Comparison of ENCODE assay signal across 8 mouse cellular contexts in the genomic region with DNA sequence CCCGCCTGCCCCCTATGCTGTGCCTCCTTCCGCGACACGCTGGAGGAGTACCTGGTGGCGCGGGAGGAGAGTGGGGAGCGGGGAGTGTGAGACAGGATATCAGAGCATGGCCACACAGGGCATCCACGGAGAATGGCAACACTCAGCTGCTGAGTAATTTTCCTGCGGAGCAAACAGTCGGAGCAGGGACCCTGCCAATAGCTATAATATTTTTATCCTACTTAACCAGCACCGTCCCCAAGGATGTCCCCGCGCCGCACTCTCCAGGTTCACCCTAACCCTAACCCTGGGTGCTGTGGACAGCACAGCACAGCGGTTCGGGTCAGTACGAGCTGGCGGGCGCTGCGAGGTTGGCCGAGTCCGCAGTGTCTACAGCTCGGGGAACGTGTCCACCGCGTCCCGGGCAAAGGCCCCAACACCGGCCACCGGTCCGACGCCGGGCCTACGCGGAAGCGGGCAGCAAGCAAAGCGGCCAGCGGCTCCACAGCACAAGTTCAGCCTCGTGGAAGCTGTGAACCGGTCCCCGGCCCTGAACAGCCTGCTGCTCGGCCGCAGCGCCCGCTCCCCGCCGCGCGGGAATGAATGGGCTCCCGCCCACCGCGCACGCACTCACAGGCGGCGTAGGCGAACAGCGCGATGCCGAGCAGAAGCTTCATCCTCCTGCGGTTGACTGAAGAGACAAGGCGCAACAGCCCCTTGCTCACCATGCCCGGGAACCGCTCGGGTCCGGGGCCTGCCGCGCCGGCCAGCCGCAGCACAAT. TPM values are rescaled to one million over a fixed set of nuclear protein-coding genes. Genes with fewer than 3 reads are reported as not detected.
DNase-seq lines count a peak whose midpoint lies in the region; ATAC-seq and TF ChIP-seq lines count a peak whose summit lies in the region.

No protein-coding gene starts in this region.

- no peaks in the 10 kb centered on the region for H3K9me3 ChIP-seq in forebrain, embryonic 16.5 days (ENCODE audit: control insufficient read depth, low read length)
- H3K9me3 ChIP-seq in lung, embryonic 15.5 days, result no peaks in the 10 kb centered on the region

- H3K27me3 ChIP-seq in forebrain, embryonic 16.5 days (replicated peaks; ENCODE audit: control insufficient read depth, insufficient read depth, low read length), result no peaks in the 10 kb centered on the region
- no peaks in the 10 kb centered on the region for H3K27me3 ChIP-seq in lung, embryonic 15.5 days

- H3K27ac ChIP-seq in forebrain, embryonic 16.5 days (ENCODE audit: low read length), result peak overlapping the region; percentile 93
- H3K27ac ChIP-seq in lung, embryonic 15.5 days, result peak overlapping the region; percentile 87
- peak overlapping the region; percentile 54 for H3K27ac ChIP-seq in olfactory bulb, adult 2 months (ENCODE audit: insufficient read depth, low read depth, low read length)

- under 1% methylated on average over 67 of the region's 68 CpGs for WGBS in forebrain, embryonic 16.5 days
- under 1% methylated on average over 63 of the region's 68 CpGs for WGBS in lung, embryonic 15.5 days
- under 1% methylated on average over 68 of the region's 68 CpGs for WGBS in olfactory bulb, adult 2 months

- TF ChIP-seq CTCF in olfactory bulb, adult 2 months (IDR thresholded peaks at IDR 0.05; ENCODE audit: insufficient read depth, low read depth, low read length), result no peak

- peak; percentile 15 for DNase-seq in layer of hippocampus, adult 9-11 months
- DNase-seq in layer of hippocampus, adult 9-10 months (ENCODE audit: low spot score), result no peak
- peak; percentile 40 for DNase-seq in kidney, adult 9 months
- no peak for DNase-seq in ovary, postnatal 36 days (ENCODE audit: low spot score)

- peaks cover 30% of the 10 kb centered on the region for H3K4me1 ChIP-seq in forebrain, embryonic 16.5 days (replicated peaks; ENCODE audit: control insufficient read depth, insufficient read depth, low read length)
- peaks cover 12% of the 10 kb centered on the region for H3K4me1 ChIP-seq in lung, embryonic 15.5 days
- peaks cover 3% of the 10 kb centered on the region; the same call in 1 of the 2 replicates for H3K4me1 ChIP-seq in olfactory bulb, adult 2 months (ENCODE audit: control insufficient read depth, insufficient read depth, low read length)

- peak; percentile 48 for ATAC-seq in activated CD4-positive, CD25-positive, alpha-beta regulatory T cell, adult 4 months
- peak; percentile 58 for ATAC-seq in forebrain, embryonic 16.5 days
- ATAC-seq in lung, embryonic 15.5 days (ENCODE audit: borderline replicate concordance, extremely low read depth, low FRiP score, low TSS enrichment), result peak; percentile 76

- H3K9ac ChIP-seq in forebrain, embryonic 16.5 days (replicated peaks; ENCODE audit: low read depth, low read length), result peak overlapping the region; percentile 92
- peak overlapping the region; percentile 75 for H3K9ac ChIP-seq in lung, embryonic 15.5 days

- TF ChIP-seq POLR2A in olfactory bulb, adult 2 months (IDR thresholded peaks at IDR 0.05; ENCODE audit: insufficient read depth, low read depth, low read length), result 0 out of 2 replicates have a peak, but pooled peaks have one; percentile 65

- no peaks in the 10 kb centered on the region for H3K36me3 ChIP-seq in forebrain, embryonic 16.5 days (ENCODE audit: control insufficient read depth, insufficient read depth)
- no peaks in the 10 kb centered on the region for H3K36me3 ChIP-seq in lung, embryonic 15.5 days

- peak overlapping the region; percentile 83 for H3K4me3 ChIP-seq in forebrain, embryonic 16.5 days (replicated peaks; ENCODE audit: low read length)
- H3K4me3 ChIP-seq in lung, embryonic 15.5 days, result peak overlapping the region; percentile 84
- H3K4me3 ChIP-seq in olfactory bulb, adult 2 months (ENCODE audit: insufficient read depth, low read depth, low read length), result peak overlapping the region; percentile 80

- H3K4me2 ChIP-seq in forebrain, embryonic 16.5 days (ENCODE audit: low read length), result peak overlapping the region; percentile 83
- H3K4me2 ChIP-seq in lung, embryonic 15.5 days, result peak overlapping the region; percentile 82

RNA-seq across cellular contexts. Expression of a gene that starts 0.4 kb away (rescaled TPM):
- 10 to 100 TPM; 15.5 to 20.8 TPM for polyA plus RNA-seq in activated CD4-positive, CD25-positive, alpha-beta regulatory T cell, adult 4 months (2017; shearing (Covaris generic))
- polyA plus RNA-seq in forebrain, embryonic 16.5 days (2015; fragmentation: Nextera tagmentation; extraction: Ambion mirVana), result 20.0 and 20.4 TPM in 2 replicates
- 27.7 and 29.2 TPM in 2 replicates for polyA plus RNA-seq in lung, embryonic 15.5 days (2015; fragmentation: Nextera tagmentation; extraction: Ambion mirVana)
- not detected in 2 replicates for polyA plus RNA-seq in olfactory bulb, adult 2 months (2012; ENCODE audit: insufficient read depth, insufficient read length, low replicate concordance, missing spikeins)

Comparison
In these comparisons a context has a peak if more than half of its experiments do, and no peak if none do; other contexts are left out.
1. DNase-seq: peak in layer of hippocampus, adult 9-11 months (single experiment) and kidney, adult 9 months (single experiment); none in layer of hippocampus, adult 9-10 months (single experiment) and ovary, postnatal 36 days (single experiment).
2. Peak in every context shown above with its lines, with median percentiles within 50 percentile points of each other: ATAC-seq, H3K27ac ChIP-seq and H3K4me3 ChIP-seq.